Comparison of ENCODE assay signal across 8 mouse cellular contexts in the genomic region with DNA sequence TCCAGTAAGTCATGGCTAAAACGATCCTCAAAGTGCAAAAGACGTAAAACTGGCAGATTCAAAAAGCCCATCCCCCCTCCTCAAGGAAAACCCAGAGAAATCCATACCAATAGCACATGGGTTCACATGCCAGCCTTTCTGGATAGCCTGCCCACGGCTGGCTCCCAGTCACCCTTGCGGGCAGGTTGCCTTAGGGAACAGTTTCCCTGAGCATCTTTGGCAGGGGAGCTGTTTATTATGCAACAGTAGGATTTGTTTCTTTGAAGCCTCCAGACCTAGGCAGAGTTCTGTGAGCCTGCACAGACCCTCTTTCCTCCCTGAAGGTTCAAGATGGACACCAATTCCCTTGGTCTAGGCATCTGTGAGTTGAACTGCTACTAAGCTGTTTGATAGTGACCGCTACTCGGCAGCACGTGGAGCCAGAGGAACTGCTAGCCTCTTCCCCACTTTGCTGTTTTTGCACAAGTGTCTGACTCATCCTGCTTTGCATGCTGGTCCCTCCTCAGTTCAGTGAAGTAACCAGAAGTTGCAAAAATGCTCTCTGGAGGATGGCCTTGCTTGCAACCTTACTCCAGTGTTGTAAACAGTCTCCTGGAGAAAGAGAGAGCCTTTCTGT. TPM values are rescaled to one million over a fixed set of nuclear protein-coding genes. Genes with fewer than 3 reads are reported as not detected.
DNase-seq lines count a peak whose midpoint lies in the region; ATAC-seq and TF ChIP-seq lines count a peak whose summit lies in the region.
"Had no signal": no experiment of that assay in that cellular context is flagged by ENCODE, and none has a peak within 500 bp of the region (broad histone marks: within the 10 kb centered on the region; RNA-seq: fewer than 3 reads in every experiment).

No protein-coding gene starts in this region.

- ATAC-seq in common myeloid progenitor, adult 5-6 weeks (replicated peaks; ENCODE audit: low read depth, poor library complexity, severe bottlenecking) = 0 out of 2 replicates have a peak, but pooled peaks have one; percentile 10
- ATAC-seq: hindbrain, postnatal 0 days had no signal

- DNase-seq in kidney, adult 9 months = peak; percentile 41
- no peak for DNase-seq in kidney, postnatal 25 days
- no peak for DNase-seq in testis, postnatal 14 days (ENCODE audit: low spot score)
- no peak for DNase-seq in urinary bladder, postnatal 10 days (ENCODE audit: low spot score)
- DNase-seq in gastrocnemius, postnatal 36 days = no peak

- no peak for TF ChIP-seq POLR2A in testis, adult 2 months (IDR thresholded peaks at IDR 0.05; ENCODE audit: control insufficient read depth, low read depth, low read length)

- peak overlapping the region; percentile 49; the same call in 1 of the 2 replicates for H3K27ac ChIP-seq in testis, adult 2 months (ENCODE audit: control insufficient read depth, insufficient read depth, low read depth, low read length)
- H3K27ac ChIP-seq: hindbrain, postnatal 0 days had no signal

- no peaks in the 10 kb centered on the region for H3K27me3 ChIP-seq in testis, adult 2 months (ENCODE audit: control insufficient read depth, insufficient read depth, low read length)

- peak overlapping the region; percentile 46 for H3K4me3 ChIP-seq in testis, adult 2 months (ENCODE audit: control insufficient read depth, low read depth, low read length)

- no peak for TF ChIP-seq CTCF in testis, adult 2 months (IDR thresholded peaks at IDR 0.05; ENCODE audit: control insufficient read depth, insufficient read depth, insufficient replicate concordance, low read depth, low read length)

- no peaks in the 10 kb centered on the region for H3K4me1 ChIP-seq in testis, adult 2 months (ENCODE audit: control insufficient read depth, insufficient read depth, low read length)

- intact Hi-C loops in gastrocnemius, postnatal 36 days (cut with DNase I) = no loop called here

- H3K36me3 ChIP-seq in testis, adult 2 months (ENCODE audit: control insufficient read depth, insufficient read depth, low read length) = no peaks in the 10 kb centered on the region

RNA-seq across cellular contexts. Expression of gene Tmem120a, which starts 33.5 kb away (rescaled TPM):
- polyA plus RNA-seq in testis, adult 2 months (2012; rRNA removed) = 182 and 184 TPM in 2 replicates
- 8.5 and 12.4 TPM in 2 replicates for total RNA-seq in common myeloid progenitor, adult 5-6 weeks (2017)
- total RNA-seq in gastrocnemius, postnatal 36 days (2021) = 1 to 10 TPM; 4.3 to 7.8 TPM

RNA-seq across cellular contexts. Expression of gene Por, which starts 40.9 kb away (rescaled TPM):
- 22.9 and 26.1 TPM in 2 replicates for polyA plus RNA-seq in testis, adult 2 months (2012; rRNA removed)
- total RNA-seq in common myeloid progenitor, adult 5-6 weeks (2017) = 55.7 and 72.0 TPM in 2 replicates
- total RNA-seq in gastrocnemius, postnatal 36 days (2021) = 10 to 100 TPM; 26.3 to 31.8 TPM
